32 mouse cellular contexts compared by ENCODE assay signal in genomic region chr1:58284505-58284904, GRCm38 (mm10). TPM values are rescaled to one million over a fixed set of nuclear protein-coding genes. Genes with fewer than 3 reads are reported as not detected.
A peak's percentile ranks its signal among the peaks of the same experiment; 100 is the strongest.
DNase-seq lines count a peak whose midpoint lies in the region; ATAC-seq and TF ChIP-seq lines count a peak whose summit lies in the region.
"Had no signal": no experiment of that assay in that cellular context is flagged by ENCODE, and none has a peak within 500 bp of the region (broad histone marks: within the 10 kb centered on the region; RNA-seq: fewer than 3 reads in every experiment).

No protein-coding gene starts in this region.

- TF ChIP-seq CTCF in hindbrain, postnatal 0 days (IDR thresholded peaks at IDR 0.05; ENCODE audit: low read depth): no peak

- H3K9me3 ChIP-seq in hindbrain, postnatal 0 days (ENCODE audit: low read length): no peaks in the 10 kb centered on the region
- no peaks in the 10 kb centered on the region for H3K9me3 ChIP-seq in hindbrain, embryonic 12.5 days (replicated peaks)
- no peaks in the 10 kb centered on the region for H3K9me3 ChIP-seq in liver, embryonic 12.5 days (replicated peaks)
- H3K9me3 ChIP-seq: embryonic facial prominence, embryonic 10.5 days; embryonic facial prominence, embryonic 13.5 days; forebrain, embryonic 12.5 days; heart, embryonic 12.5 days; heart, embryonic 15.5 days; hindbrain, embryonic 10.5 days had no signal

- peak; percentile 57 for DNase-seq in hindbrain, postnatal 0 days (ENCODE audit: low spot score)
- peak; percentile 20 for DNase-seq in Muller cell, postnatal 12 days (ENCODE audit: inconsistent ontology term)
- DNase-seq in brain, adult 2 months (ENCODE audit: low read depth, low spot score): peak; percentile 31
- peak; percentile 13 for DNase-seq in retina, postnatal 1 day
- DNase-seq: adrenal gland, adult 8-10 months; adrenal gland, postnatal 25 days; cerebellum, adult 11 months; cerebellum, adult 2 months; cerebellum, postnatal 36 days; embryo, embryonic 11 days; forebrain, postnatal 0 days; gastrocnemius, postnatal 10 days; gastrocnemius, postnatal 36 days; heart, adult 2 months; heart, postnatal 10 days; heart, postnatal 36 days had no signal

- H3K9ac ChIP-seq in hindbrain, postnatal 0 days (replicated peaks; ENCODE audit: low read length): no peak overlapping the region
- no peak overlapping the region for H3K9ac ChIP-seq in hindbrain, embryonic 12.5 days
- no peak overlapping the region for H3K9ac ChIP-seq in liver, embryonic 12.5 days
- H3K9ac ChIP-seq: embryonic facial prominence, embryonic 13.5 days; forebrain, embryonic 12.5 days; forebrain, postnatal 0 days; heart, embryonic 12.5 days; heart, embryonic 15.5 days; hindbrain, embryonic 14.5 days had no signal

- no peaks in the 10 kb centered on the region for H3K4me1 ChIP-seq in hindbrain, postnatal 0 days (ENCODE audit: insufficient read depth, low read length)
- no peaks in the 10 kb centered on the region for H3K4me1 ChIP-seq in hindbrain, embryonic 12.5 days
- no peaks in the 10 kb centered on the region for H3K4me1 ChIP-seq in liver, embryonic 12.5 days
- H3K4me1 ChIP-seq: forebrain, embryonic 12.5 days; heart, embryonic 12.5 days; heart, embryonic 15.5 days; hindbrain, embryonic 10.5 days had no signal

- no peaks in the 10 kb centered on the region for H3K36me3 ChIP-seq in hindbrain, postnatal 0 days (ENCODE audit: insufficient read depth, low read length)
- H3K36me3 ChIP-seq in hindbrain, embryonic 12.5 days: no peaks in the 10 kb centered on the region
- H3K36me3 ChIP-seq in liver, embryonic 12.5 days: no peaks in the 10 kb centered on the region
- H3K36me3 ChIP-seq: embryonic facial prominence, embryonic 10.5 days; embryonic facial prominence, embryonic 13.5 days; forebrain, embryonic 12.5 days; heart, embryonic 12.5 days; heart, embryonic 15.5 days; hindbrain, embryonic 10.5 days had no signal

- H3K27ac ChIP-seq in hindbrain, postnatal 0 days: no peak overlapping the region
- H3K27ac ChIP-seq in hindbrain, embryonic 12.5 days: no peak overlapping the region
- no peak overlapping the region for H3K27ac ChIP-seq in liver, embryonic 12.5 days
- H3K27ac ChIP-seq: embryonic facial prominence, embryonic 10.5 days; embryonic facial prominence, embryonic 13.5 days; forebrain, embryonic 12.5 days; heart, adult 2 months; heart, embryonic 15.5 days; hindbrain, embryonic 10.5 days; hindbrain, embryonic 14.5 days had no signal

- H3K4me2 ChIP-seq in hindbrain, postnatal 0 days (ENCODE audit: low read depth, low read length): no peak overlapping the region
- no peak overlapping the region for H3K4me2 ChIP-seq in hindbrain, embryonic 12.5 days (replicated peaks)
- H3K4me2 ChIP-seq in liver, embryonic 12.5 days: no peak overlapping the region
- H3K4me2 ChIP-seq: embryonic facial prominence, embryonic 13.5 days; forebrain, embryonic 12.5 days; heart, embryonic 12.5 days; heart, embryonic 15.5 days; hindbrain, embryonic 14.5 days had no signal

- 0 out of 2 replicates have a peak, but pooled peaks have one; percentile 61 for ATAC-seq in hindbrain, postnatal 0 days
- ATAC-seq in hindbrain, embryonic 12.5 days (ENCODE audit: low FRiP score): no peak
- ATAC-seq in liver, embryonic 12.5 days: no peak
- ATAC-seq: activated CD4-positive, CD25-positive, alpha-beta regulatory T cell, adult 4 months; CD4-positive, CD25-positive, alpha-beta regulatory T cell, adult 4 months; forebrain, postnatal 0 days; intestine, postnatal 0 days had no signal

- 44% methylated on average over 7 of the region's 7 CpGs for WGBS in hindbrain, postnatal 0 days
- 51% methylated on average over 7 of the region's 7 CpGs for WGBS in hindbrain, embryonic 12.5 days
- 41% methylated on average over 7 of the region's 7 CpGs for WGBS in liver, embryonic 12.5 days (ENCODE audit: insufficient replicate concordance)

- H3K4me3 ChIP-seq in hindbrain, postnatal 0 days (ENCODE audit: low read length): no peak overlapping the region
- H3K4me3 ChIP-seq in hindbrain, embryonic 12.5 days: no peak overlapping the region
- no peak overlapping the region for H3K4me3 ChIP-seq in liver, embryonic 12.5 days
- H3K4me3 ChIP-seq: embryonic facial prominence, embryonic 10.5 days; embryonic facial prominence, embryonic 13.5 days; erythroblast, embryonic 14.5 days; forebrain, embryonic 12.5 days; heart, adult 2 months; heart, embryonic 12.5 days; heart, embryonic 15.5 days; hindbrain, embryonic 10.5 days had no signal

- H3K27me3 ChIP-seq in hindbrain, postnatal 0 days (ENCODE audit: insufficient read depth, low read length): no peaks in the 10 kb centered on the region
- H3K27me3 ChIP-seq in hindbrain, embryonic 12.5 days: no peaks in the 10 kb centered on the region
- no peaks in the 10 kb centered on the region for H3K27me3 ChIP-seq in liver, embryonic 12.5 days (replicated peaks)
- H3K27me3 ChIP-seq: embryonic facial prominence, embryonic 13.5 days; forebrain, embryonic 12.5 days; heart, embryonic 15.5 days had no signal

RNA-seq across cellular contexts. Expression of gene Aox2, which starts 6.4 kb away (rescaled TPM):
- not detected in 2 replicates for total RNA-seq in hindbrain, postnatal 0 days (2014; rRNA removed)
- polyA plus RNA-seq in hindbrain, postnatal 0 days (2015; fragmentation: Nextera tagmentation; extraction: Ambion mirVana): 0.03 TPM in 1 of 2 replicates, not detected in the other
- polyA plus RNA-seq in hindbrain, embryonic 12.5 days (2016; fragmentation: Nextera tagmentation; extraction: Ambion mirVana): 0.04 TPM in 1 of 2 replicates, not detected in the other
- not detected in 2 replicates for polyA plus RNA-seq in liver, embryonic 12.5 days (2016; fragmentation: Nextera tagmentation; extraction: Ambion mirVana)
- total RNA-seq: granulocyte monocyte progenitor cell, adult 5-6 weeks; heart, adult 2 months; heart, postnatal 36 days had no signal
- polyA plus RNA-seq: C2C12; cortical plate, adult 2 months; erythroblast, embryonic 14.5 days; forebrain, postnatal 0 days; heart, adult 2 months; heart, embryonic 12.5 days; heart, embryonic 15.5 days had no signal
